In genomic region chr17:42573786-42574185, GRCm38 (mm10) we compare ENCODE assay signal across 21 mouse cellular contexts. TPM values are rescaled to one million over a fixed set of nuclear protein-coding genes. Genes with fewer than 3 reads are reported as not detected.
"Had no signal": no experiment of that assay in that cellular context is flagged by ENCODE, and none has a peak within 500 bp of the region (broad histone marks: within the 10 kb centered on the region; RNA-seq: fewer than 3 reads in every experiment).

No protein-coding gene starts in this region.

- H3K4me1 ChIP-seq: neural tube, embryonic 15.5 days; stomach, embryonic 15.5 days had no signal

- H3K9me3 ChIP-seq: neural tube, embryonic 15.5 days; stomach, embryonic 15.5 days had no signal

- H3K9ac ChIP-seq: neural tube, embryonic 15.5 days; stomach, embryonic 15.5 days had no signal

- H3K4me3 ChIP-seq: neural tube, embryonic 15.5 days; stomach, embryonic 15.5 days had no signal

- H3K4me2 ChIP-seq: neural tube, embryonic 15.5 days; stomach, embryonic 15.5 days had no signal

- H3K36me3 ChIP-seq: neural tube, embryonic 15.5 days; stomach, embryonic 15.5 days had no signal

- H3K27me3 ChIP-seq: neural tube, embryonic 15.5 days; stomach, embryonic 15.5 days had no signal

- DNase-seq: retina, postnatal 1 day; right cerebral cortex, adult 18-20 months; right cerebral cortex, postnatal 14 days; right cerebral cortex, postnatal 25 days; right cerebral cortex, postnatal 4 days; spleen, adult 18-20 months; thymus, adult 18-20 months; thymus, adult 2 months; thymus, postnatal 14 days; thymus, postnatal 25 days; thymus, postnatal 36 days; thymus, postnatal 4 days had no signal

- H3K27ac ChIP-seq: neural tube, embryonic 15.5 days; stomach, embryonic 15.5 days; stomach, postnatal 0 days had no signal

RNA-seq across cellular contexts. Expression of gene Opn5, which starts 37.4 kb away (rescaled TPM):
- polyA plus RNA-seq: small intestine, adult 2 months; spleen, adult 2 months; stomach, embryonic 14.5 days; stomach, embryonic 15.5 days; stomach, embryonic 16.5 days; stomach, postnatal 0 days; testis, adult 2 months; thymus, adult 2 months; thymus, postnatal 0 days had no signal
